Mouse (Mus musculus): Measurements from ENCODE around the gene Atxn2. TPM values are rescaled to one million over a fixed set of nuclear protein-coding genes. Genes with fewer than 3 reads are reported as not detected.

Atxn2 gene
- polyA plus RNA-seq, 1 experiment from 2014 or later, result 85.3 TPM

DNA sequence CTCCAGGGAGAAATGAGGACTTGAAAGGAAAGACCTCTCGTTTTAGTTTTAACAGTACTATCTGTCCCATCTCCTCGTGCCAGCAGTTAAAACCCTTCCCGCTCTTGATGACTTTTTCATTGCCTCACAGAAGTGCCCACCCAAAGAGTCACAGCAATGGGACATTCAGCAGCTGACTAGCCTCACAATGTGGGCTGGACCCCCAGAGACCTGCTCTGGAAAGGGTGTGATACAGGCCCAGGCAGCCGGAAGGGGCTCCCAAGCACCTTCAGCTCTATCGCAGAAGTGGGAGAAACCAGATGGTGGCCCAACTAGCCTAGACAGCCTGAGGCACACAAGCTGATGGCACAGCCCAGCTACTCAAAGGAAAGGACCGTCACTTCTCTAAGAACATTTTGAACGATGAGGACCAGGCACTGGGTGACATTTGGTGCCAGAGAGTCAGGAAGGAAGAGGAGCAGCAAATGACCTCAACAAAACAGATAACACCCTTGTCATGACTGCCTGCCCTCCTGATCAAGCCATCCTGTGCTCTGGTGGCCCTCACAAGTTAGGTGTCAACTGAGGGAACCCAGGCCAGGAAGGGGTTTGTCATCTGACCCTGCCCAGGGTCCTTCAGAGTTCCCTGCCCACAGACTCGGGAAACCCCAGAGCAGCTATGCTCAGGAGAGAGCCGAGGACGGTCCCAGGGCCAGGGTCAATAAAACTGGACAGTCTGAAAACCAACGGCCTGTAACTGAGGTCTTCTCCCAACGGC lies 124.0 kb downstream of the Atxn2 start:
- H3K36me3 ChIP-seq (ENCODE audit: control insufficient read depth, insufficient read depth, low read length), result no peaks in the 10 kb centered on the region
- H3K4me1 ChIP-seq (ENCODE audit: control insufficient read depth, insufficient read depth, low read length), result peaks cover 31% of the 10 kb centered on the region
- H3K4me2 ChIP-seq (ENCODE audit: low read length), result peak overlapping the region; percentile 94
- ATAC-seq (ENCODE audit: low FRiP score, low TSS enrichment), result no peak
- H3K9ac ChIP-seq (replicated peaks; ENCODE audit: low read length), result peak overlapping the region; percentile 65; the same call in 1 of the 2 replicates
- H3K4me3 ChIP-seq (replicated peaks; ENCODE audit: low read depth, low read length), result peak overlapping the region; percentile 75
- H3K27ac ChIP-seq (replicated peaks; ENCODE audit: low read depth, low read length), result no peak overlapping the region
- no peaks in the 10 kb centered on the region for H3K9me3 ChIP-seq (ENCODE audit: control insufficient read depth, low read length)
- H3K27me3 ChIP-seq (ENCODE audit: control insufficient read depth, insufficient read depth, low read length), result peaks cover 45% of the 10 kb centered on the region
- WGBS, result 48% methylated on average over 12 of the region's 12 CpGs
- DNase-seq, result no peak

DNA sequence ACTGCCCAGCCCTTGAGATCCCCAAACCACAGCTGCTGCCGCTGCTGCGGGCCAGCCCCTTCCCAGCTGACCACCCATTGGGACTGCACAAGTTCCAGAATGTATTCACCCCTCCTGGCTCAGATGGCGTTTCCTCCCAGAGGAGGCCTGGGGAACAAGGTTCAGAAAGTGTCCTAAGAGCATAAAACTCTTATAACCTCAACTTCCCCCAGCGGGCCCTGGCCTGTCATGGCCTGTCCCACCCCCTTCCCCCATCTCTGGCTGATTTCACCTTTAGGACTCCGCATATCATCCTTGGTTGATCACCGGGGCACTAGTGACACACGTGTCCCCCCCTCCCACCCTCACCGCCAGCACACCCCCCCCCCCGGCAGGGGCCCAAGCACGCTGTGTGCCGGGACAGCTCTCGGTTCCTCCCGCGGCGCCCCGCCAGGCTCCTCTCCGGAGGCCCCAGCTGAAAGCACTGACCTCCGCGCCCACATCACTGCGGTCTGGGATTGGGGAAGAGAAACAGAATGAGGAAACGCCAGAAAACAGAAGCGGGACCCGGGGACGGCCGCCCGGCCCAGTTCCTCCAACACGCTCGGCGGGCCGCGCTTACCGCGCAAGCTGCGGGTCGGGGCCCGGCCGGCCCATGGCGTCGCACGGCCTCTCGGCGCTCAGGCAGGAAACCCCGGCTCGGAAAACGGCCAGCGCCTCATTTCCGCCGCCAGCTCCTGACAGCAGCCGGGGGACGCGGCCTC lies 125.0 kb downstream of the Atxn2 start:
- Histone ChIP-seq H3K9ac (replicated peaks; ENCODE audit: low read length) (peak overlapping the region; percentile 65), H3K4me3 (replicated peaks; ENCODE audit: low read depth, low read length) (peak overlapping the region; percentile 75), H3K4me1 (ENCODE audit: control insufficient read depth, insufficient read depth, low read length) (peaks cover 31% of the 10 kb centered on the region), H3K9me3 (ENCODE audit: control insufficient read depth, low read length) (no peaks in the 10 kb centered on the region), H3K27ac (replicated peaks; ENCODE audit: low read depth, low read length) (peak overlapping the region; percentile 49; the same call in 1 of the 2 replicates), H3K4me2 (ENCODE audit: low read length) (peak overlapping the region; percentile 94), H3K27me3 (ENCODE audit: control insufficient read depth, insufficient read depth, low read length) (peaks cover 45% of the 10 kb centered on the region), H3K36me3 (ENCODE audit: control insufficient read depth, insufficient read depth, low read length) (no peaks in the 10 kb centered on the region)
- ATAC-seq (ENCODE audit: low FRiP score, low TSS enrichment) (peak; percentile 9; the same call in 1 of the 2 replicates), DNase-seq (peak; percentile 38)
- 0% methylated on average over 49 of the region's 51 CpGs for WGBS

GRCm38 (mm10) chr5:121836692-121837415 lies 125.7 kb downstream of the Atxn2 start:
- DNase-seq (peak; percentile 90), ATAC-seq (ENCODE audit: low FRiP score, low TSS enrichment) (peak; percentile 73)
- under 1% methylated on average over 76 of the region's 77 CpGs for WGBS

DNA sequence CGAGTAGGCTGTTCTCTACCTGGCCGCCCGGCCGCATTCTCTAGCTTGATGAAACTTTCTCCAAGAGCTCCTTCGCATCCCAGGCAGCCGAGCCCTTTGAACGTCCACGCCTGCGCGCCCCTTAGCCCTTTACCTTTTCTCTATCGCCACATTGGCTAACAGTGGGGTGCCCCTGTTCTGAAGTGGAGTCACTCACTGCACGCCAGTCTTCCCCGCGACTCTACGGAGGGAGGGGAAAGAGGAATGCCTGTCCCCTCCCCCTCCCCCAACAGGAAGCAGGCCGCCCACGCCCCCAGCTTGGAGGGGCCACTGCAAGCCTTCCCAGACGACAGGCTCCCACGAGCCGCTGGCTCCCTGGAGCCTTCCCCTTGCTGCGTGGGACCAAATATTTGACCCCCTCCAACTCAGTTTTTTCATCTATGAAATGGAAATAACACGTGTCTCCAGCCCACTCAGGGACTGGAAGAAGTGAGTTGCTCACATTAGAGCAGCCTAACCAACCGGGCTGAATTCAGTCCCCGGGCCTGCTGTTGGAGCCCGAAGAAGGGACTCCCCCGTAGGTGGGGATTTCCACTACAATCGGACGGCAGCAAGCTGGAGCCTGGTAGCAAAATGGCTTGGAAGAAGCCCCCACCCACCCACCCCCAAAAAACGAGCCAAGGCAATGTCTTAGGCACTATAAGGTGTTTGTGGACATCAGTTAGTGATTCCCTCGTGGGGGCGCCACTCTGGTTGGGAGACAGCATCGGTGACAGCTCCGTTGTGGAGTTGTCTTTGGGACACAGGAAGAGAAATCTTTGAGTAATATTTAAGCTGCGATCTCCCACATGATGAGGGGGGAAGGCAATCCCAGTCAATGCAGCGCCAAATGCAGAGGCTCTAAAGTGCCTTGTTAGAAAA lies 126.6 kb downstream of the Atxn2 start, which contains the start of gene Sh2b3:
Gene Sh2b3 (minus strand): TSS at position 206 of the 900 bp plus-strand sequence.
- Histone ChIP-seq H3K27ac (replicated peaks; ENCODE audit: low read depth, low read length) (peak within 1 kb of the TSS; percentile 49; the same call in 1 of the 2 replicates), H3K4me2 (ENCODE audit: low read length) (peak within 1 kb of the TSS; percentile 94), H3K36me3 (ENCODE audit: control insufficient read depth, insufficient read depth, low read length) (no peaks in the 10 kb centered on the region), H3K4me1 (ENCODE audit: control insufficient read depth, insufficient read depth, low read length) (peaks cover 32% of the 10 kb centered on the region), H3K27me3 (ENCODE audit: control insufficient read depth, insufficient read depth, low read length) (peaks cover 52% of the 10 kb centered on the region), H3K9ac (replicated peaks; ENCODE audit: low read length) (peak within 1 kb of the TSS; percentile 65), H3K9me3 (ENCODE audit: control insufficient read depth, low read length) (no peaks in the 10 kb centered on the region), H3K4me3 (replicated peaks; ENCODE audit: low read depth, low read length) (peak within 1 kb of the TSS; percentile 75)
- DNase-seq (peak; percentile 62), ATAC-seq (ENCODE audit: low FRiP score, low TSS enrichment) (no peak; the same call in 1 of the 2 replicates)
- WGBS, result under 1% methylated on average over 35 of the region's 35 CpGs

More at GRCm38 (mm10) chr5:121836692-121837415, 125.7 kb downstream of the Atxn2 start:
- peaks cover 31% of the 10 kb centered on the region for H3K4me1 ChIP-seq (ENCODE audit: control insufficient read depth, insufficient read depth, low read length)
- H3K36me3 ChIP-seq (ENCODE audit: control insufficient read depth, insufficient read depth, low read length), result no peaks in the 10 kb centered on the region
- peak overlapping the region; percentile 49; the same call in 1 of the 2 replicates for H3K27ac ChIP-seq (replicated peaks; ENCODE audit: low read depth, low read length)
- no peaks in the 10 kb centered on the region for H3K9me3 ChIP-seq (ENCODE audit: control insufficient read depth, low read length)
- H3K4me3 ChIP-seq (replicated peaks; ENCODE audit: low read depth, low read length), result peak overlapping the region; percentile 75
- H3K4me2 ChIP-seq (ENCODE audit: low read length), result peak overlapping the region; percentile 94
- H3K27me3 ChIP-seq (ENCODE audit: control insufficient read depth, insufficient read depth, low read length), result peaks cover 45% of the 10 kb centered on the region
- H3K9ac ChIP-seq (replicated peaks; ENCODE audit: low read length), result peak overlapping the region; percentile 65

DNA sequence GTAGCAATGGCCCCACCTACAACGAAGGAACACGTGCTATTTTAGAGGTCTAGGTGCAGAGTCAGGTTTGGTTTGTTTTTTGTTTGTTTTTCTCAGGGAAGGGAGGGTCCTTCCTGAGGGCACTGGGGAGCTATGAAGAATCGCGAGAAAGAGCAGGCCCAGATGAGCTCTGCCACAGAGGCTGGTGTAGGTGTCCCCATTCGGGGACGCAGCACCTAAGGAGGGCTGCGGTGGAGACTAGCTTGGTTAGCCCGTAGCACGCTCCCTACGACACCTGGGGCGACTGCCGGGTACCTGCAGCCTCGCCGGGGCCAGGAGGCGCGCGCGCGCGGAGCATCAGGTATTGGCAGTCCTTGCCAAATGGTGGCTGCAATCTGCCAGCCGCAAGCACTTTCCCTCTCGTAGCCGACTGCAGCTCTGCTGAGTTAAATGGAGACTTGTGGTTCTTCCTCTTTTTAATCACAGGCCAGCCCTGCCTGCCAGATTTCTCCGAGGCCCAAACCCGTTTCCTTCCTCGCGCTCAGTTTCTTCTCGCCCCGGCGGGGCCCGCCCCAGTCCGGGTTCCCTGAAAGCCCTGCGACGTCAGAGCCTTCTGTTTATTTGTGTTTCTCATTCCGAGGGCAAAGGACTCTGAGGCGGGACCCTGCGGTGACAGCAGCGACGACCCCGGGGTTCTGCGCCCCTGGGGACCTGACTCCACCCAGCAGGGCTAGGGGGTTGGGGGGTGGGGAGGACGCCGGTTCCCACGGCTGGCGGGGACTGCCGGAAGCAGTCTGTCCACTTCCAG lies 127.4 kb downstream of the Atxn2 start:
- no peaks in the 10 kb centered on the region for H3K9me3 ChIP-seq (ENCODE audit: control insufficient read depth, low read length)
- peak overlapping the region; percentile 94 for H3K4me2 ChIP-seq (ENCODE audit: low read length)
- peak overlapping the region; percentile 31; the same call in 1 of the 2 replicates for H3K9ac ChIP-seq (replicated peaks; ENCODE audit: low read length)
- H3K27me3 ChIP-seq (ENCODE audit: control insufficient read depth, insufficient read depth, low read length), result peaks cover 58% of the 10 kb centered on the region
- no peaks in the 10 kb centered on the region for H3K36me3 ChIP-seq (ENCODE audit: control insufficient read depth, insufficient read depth, low read length)
- H3K4me1 ChIP-seq (ENCODE audit: control insufficient read depth, insufficient read depth, low read length), result peaks cover 29% of the 10 kb centered on the region
- H3K27ac ChIP-seq (replicated peaks; ENCODE audit: low read depth, low read length), result no peak overlapping the region
- ATAC-seq (ENCODE audit: low FRiP score, low TSS enrichment) (no peak), DNase-seq (peak; percentile 54)
- peak overlapping the region; percentile 29 for H3K4me3 ChIP-seq (replicated peaks; ENCODE audit: low read depth, low read length)
- 1% methylated on average over 46 of the region's 46 CpGs for WGBS

- Histone ChIP-seq H3K9me3 (ENCODE audit: control insufficient read depth, low read length) (no peaks in the 10 kb centered on the region), H3K27ac (replicated peaks; ENCODE audit: low read depth, low read length) (no peak overlapping the region), H3K9ac (replicated peaks; ENCODE audit: low read length) (0 out of 2 replicates have a peak overlapping the region, but pooled peaks have one; percentile 31), H3K4me2 (ENCODE audit: low read length) (peak overlapping the region; percentile 94), H3K4me1 (ENCODE audit: control insufficient read depth, insufficient read depth, low read length) (peaks cover 24% of the 10 kb centered on the region), H3K36me3 (ENCODE audit: control insufficient read depth, insufficient read depth, low read length) (no peaks in the 10 kb centered on the region), H3K27me3 (ENCODE audit: control insufficient read depth, insufficient read depth, low read length) (peaks cover 62% of the 10 kb centered on the region), H3K4me3 (replicated peaks; ENCODE audit: low read depth, low read length) (peak overlapping the region; percentile 29; the same call in 1 of the 2 replicates)
- no peak for ATAC-seq (ENCODE audit: low FRiP score, low TSS enrichment)
- 36% methylated on average over 7 of the region's 7 CpGs for WGBS
- DNase-seq, result no peak
These were observed 128.0 kb downstream of the Atxn2 start for GRCm38 (mm10) chr5:121839128-121839473.

DNA sequence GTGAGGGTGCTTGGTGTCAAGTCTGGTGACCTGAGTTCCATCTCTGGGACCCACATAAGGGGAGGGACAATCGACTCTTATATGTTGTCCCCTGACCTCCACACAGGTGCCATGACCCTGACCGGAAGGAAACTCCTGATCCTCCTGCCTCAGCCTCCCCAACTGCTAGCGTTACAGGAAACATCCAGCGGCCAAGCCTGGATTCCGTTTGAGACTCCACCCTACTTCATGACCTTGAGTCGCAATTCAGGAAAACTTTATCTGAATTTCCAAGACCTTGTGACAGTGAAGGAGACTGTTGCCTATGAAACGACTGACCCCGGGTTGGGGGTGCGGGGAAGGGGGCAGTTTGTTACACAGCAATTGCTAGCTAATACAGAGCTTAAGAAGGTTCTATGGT lies 130.4 kb downstream of the Atxn2 start:
- no peak for DNase-seq
- H3K9ac ChIP-seq (replicated peaks; ENCODE audit: low read length), result no peak overlapping the region

More for the DNA sequence above, 130.4 kb downstream of the Atxn2 start:
- H3K4me3 ChIP-seq (replicated peaks; ENCODE audit: low read depth, low read length), result no peak overlapping the region
- 93% methylated on average over 9 of the region's 9 CpGs for WGBS
- ATAC-seq (ENCODE audit: low FRiP score, low TSS enrichment), result no peak
- no peak overlapping the region for H3K27ac ChIP-seq (replicated peaks; ENCODE audit: low read depth, low read length)
- H3K4me1 ChIP-seq (ENCODE audit: control insufficient read depth, insufficient read depth, low read length), result peaks cover 17% of the 10 kb centered on the region
- H3K4me2 ChIP-seq (ENCODE audit: low read length), result no peak overlapping the region
- H3K36me3 ChIP-seq (ENCODE audit: control insufficient read depth, insufficient read depth, low read length), result no peaks in the 10 kb centered on the region
- H3K27me3 ChIP-seq (ENCODE audit: control insufficient read depth, insufficient read depth, low read length), result peaks cover 54% of the 10 kb centered on the region
- no peaks in the 10 kb centered on the region for H3K9me3 ChIP-seq (ENCODE audit: control insufficient read depth, low read length)
